Mouse (Mus musculus): ENCODE data around the gene Nacad. TPM values are rescaled to one million over a fixed set of nuclear protein-coding genes. Genes with fewer than 3 reads are reported as not detected.

Nacad gene
- polyA plus RNA-seq, 1 experiment from 2014 or later: 110 TPM

DNA sequence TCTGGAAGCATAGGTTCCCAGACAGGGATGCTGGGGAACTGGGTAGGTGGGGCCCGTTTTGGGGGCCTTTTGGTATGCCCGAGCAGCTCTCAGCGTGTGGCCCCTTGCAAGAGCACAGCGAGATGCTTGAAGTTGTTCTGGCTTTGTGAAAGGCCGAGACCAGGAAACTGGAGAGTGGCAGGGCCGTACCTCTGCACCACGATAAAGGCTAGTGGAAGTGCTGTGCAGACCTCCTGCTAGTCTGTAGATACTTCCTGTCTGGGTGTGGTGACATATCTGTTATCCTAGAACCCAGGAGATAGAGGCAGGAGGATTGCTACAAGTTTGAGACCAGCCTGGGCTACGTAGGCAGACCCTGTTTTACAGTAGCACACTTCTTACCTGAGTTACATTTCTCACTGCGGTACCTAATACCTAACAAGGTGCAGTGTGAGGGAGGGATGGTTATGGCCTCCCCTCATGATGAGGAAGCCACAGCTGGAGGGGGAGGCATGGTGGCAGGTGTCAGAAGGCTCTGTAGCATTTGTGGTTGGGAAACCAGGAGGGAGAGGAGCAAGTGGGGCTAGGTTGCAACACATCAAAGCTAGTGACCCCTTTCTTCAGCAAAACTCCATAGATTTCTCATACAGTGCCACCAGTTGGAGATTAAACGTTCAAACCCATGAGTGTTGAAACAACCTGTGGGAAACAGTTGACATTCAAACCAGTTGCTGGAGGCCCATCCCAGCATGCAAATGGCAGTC lies 14.7 kb downstream of the Nacad start:
- WGBS: 82% methylated on average over 10 of the region's 10 CpGs
- peaks cover 94% of the 10 kb centered on the region for H3K36me3 ChIP-seq

DNA sequence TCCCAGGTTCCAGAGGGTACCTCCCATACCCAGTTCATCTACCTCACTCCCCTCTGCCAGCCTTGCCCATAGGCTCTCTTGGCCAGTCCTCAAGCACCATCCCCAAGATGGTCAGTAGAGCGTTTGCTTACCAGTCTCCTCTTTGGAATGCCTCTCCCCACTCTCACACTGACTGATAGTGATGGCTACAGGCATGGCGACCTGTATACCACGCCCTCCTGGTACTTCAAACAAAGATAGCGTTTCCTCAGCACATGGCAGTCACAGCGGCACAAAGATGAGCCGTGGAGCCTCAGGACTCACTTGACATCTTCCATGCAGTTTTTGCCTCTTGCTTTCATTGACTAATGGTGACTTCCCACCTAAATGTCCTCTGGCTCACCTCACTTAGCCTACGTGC lies 16.0 kb downstream of the Nacad start:
- 92% methylated on average over 7 of the region's 7 CpGs for WGBS
- Histone ChIP-seq H3K4me1 (replicated peaks) (no peaks in the 10 kb centered on the region), H3K4me3 (no peak overlapping the region), H3K4me2 (no peak overlapping the region), H3K36me3 (peaks cover 94% of the 10 kb centered on the region), H3K27me3 (no peaks in the 10 kb centered on the region), H3K9me3 (no peaks in the 10 kb centered on the region), H3K27ac (replicated peaks) (no peak overlapping the region), H3K9ac (no peak overlapping the region)
- ATAC-seq (ENCODE audit: low read depth): no peak

More for the DNA sequence above, 14.7 kb downstream of the Nacad start:
- Histone ChIP-seq H3K9me3 (no peaks in the 10 kb centered on the region), H3K9ac (no peak overlapping the region), H3K27ac (replicated peaks) (no peak overlapping the region), H3K27me3 (no peaks in the 10 kb centered on the region), H3K4me2 (no peak overlapping the region), H3K4me1 (replicated peaks) (no peaks in the 10 kb centered on the region), H3K4me3 (no peak overlapping the region)
- no peak for ATAC-seq (ENCODE audit: low read depth)

DNA sequence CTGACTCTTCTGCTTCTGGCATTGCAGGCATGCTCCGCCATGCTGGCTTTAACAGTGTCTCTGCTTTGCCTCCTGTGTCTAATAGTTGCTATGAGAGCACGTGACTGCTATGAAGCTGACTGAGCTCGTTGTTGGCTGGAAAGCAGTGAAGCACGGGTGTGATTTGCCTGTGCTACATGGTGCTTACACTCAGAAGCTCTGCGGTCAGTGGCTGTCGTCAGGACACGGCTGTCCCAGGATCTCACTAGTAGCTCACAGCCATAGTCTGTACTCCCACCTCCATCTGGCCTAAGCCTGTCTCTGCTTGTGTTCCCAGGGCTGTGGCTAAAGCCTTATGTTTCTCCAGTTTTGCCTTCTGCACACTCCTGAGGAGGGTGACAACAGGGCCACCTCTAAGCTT lies 17.6 kb downstream of the Nacad start:
- H3K4me2 ChIP-seq: no peak overlapping the region
- H3K9ac ChIP-seq: no peak overlapping the region
- 91% methylated on average over 7 of the region's 7 CpGs for WGBS
- H3K9me3 ChIP-seq: no peaks in the 10 kb centered on the region
- H3K36me3 ChIP-seq: peaks cover 84% of the 10 kb centered on the region
- no peaks in the 10 kb centered on the region for H3K27me3 ChIP-seq
- no peak overlapping the region for H3K27ac ChIP-seq (replicated peaks)
- no peak for ATAC-seq (ENCODE audit: low read depth)
- no peaks in the 10 kb centered on the region for H3K4me1 ChIP-seq (replicated peaks)
- no peak overlapping the region for H3K4me3 ChIP-seq

DNA sequence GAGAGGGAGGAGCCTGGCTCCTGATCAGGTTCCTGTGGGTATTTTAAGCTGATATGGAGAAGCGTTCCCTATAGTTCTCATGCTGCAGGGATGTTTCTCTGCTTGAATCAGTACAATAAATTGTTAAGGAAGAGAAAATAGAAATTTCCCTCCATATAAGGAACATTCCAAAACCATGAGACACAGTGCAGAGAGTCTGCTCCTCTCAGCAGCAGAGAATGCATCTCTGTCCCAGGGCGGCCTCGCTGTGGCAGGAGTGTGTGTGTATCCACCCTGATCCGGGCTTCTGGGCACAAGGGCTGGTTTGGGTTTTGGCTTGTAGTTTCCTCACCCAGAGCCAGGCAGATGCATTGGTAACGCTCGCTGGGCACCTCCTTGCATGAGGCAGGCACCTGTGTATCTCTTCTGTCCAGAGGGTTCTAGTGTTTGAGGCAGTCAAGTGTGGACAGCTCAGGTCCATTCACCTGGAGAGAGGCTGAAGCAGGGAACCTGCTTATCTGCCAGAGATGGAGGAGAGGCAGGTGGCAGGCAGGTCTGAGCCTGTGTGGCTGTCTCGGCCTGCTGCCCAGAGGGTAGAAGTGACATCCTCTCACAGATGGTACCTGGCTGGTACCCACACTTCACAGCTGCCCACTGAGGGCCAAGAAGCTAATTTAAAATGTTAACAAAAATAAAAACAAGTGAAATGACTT lies 18.5 kb downstream of the Nacad start:
- Histone ChIP-seq H3K4me2 (no peak overlapping the region), H3K9me3 (no peaks in the 10 kb centered on the region), H3K9ac (no peak overlapping the region), H3K4me1 (replicated peaks) (no peaks in the 10 kb centered on the region), H3K36me3 (peaks cover 79% of the 10 kb centered on the region), H3K27ac (replicated peaks) (no peak overlapping the region), H3K4me3 (no peak overlapping the region), H3K27me3 (no peaks in the 10 kb centered on the region)
- ATAC-seq (ENCODE audit: low read depth): no peak
- 97% methylated on average over 7 of the region's 7 CpGs for WGBS

DNA sequence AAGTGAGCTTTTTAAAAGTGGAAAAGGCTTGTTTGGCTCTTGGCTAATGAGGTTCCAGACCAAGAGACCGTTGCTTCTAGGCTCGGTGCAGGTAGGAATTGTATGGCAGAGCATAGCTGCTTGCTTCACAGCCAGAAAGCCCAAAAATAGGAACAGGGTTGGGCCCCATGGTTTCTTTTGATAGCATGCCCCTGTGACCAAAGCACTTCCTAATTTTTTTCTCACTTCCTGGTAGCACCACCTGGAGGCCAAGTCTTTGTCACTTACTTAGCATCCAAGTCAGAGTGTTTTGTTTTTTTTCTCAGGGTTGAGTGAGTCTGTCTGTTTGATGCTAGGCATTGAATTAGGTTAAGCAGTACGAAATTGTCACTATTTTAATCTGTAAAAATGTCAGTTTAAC lies 19.2 kb downstream of the Nacad start:
- H3K4me2 ChIP-seq: no peak overlapping the region
- 87% methylated on average over 3 of the region's 3 CpGs for WGBS
- H3K9me3 ChIP-seq: no peaks in the 10 kb centered on the region
- no peaks in the 10 kb centered on the region for H3K4me1 ChIP-seq (replicated peaks)
- ATAC-seq (ENCODE audit: low read depth): no peak
- peaks cover 71% of the 10 kb centered on the region for H3K36me3 ChIP-seq
- H3K9ac ChIP-seq: no peak overlapping the region
- H3K4me3 ChIP-seq: no peak overlapping the region
- no peak overlapping the region for H3K27ac ChIP-seq (replicated peaks)
- no peaks in the 10 kb centered on the region for H3K27me3 ChIP-seq

DNA sequence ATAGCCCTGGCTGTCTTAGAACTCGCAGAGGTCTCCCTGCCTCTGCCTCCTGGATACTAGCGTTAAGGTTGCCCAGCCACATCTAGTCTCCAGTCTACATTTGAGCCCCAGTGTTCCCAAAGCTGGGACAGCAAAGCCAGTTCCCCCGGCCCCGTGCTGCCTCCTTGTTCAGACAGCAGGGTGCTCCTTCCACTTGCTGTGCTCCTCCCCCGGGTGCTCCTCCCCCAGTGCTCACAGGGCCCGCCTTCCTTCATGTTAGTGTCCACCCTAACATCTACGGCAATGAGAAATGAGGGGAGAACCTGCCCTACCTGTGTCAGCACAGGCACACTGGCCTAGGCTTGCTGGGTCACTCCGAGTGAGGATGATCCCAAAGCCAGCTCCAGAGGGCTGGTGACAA lies 20.1 kb downstream of the Nacad start:
- Histone ChIP-seq H3K4me1 (replicated peaks) (no peaks in the 10 kb centered on the region), H3K36me3 (peaks cover 62% of the 10 kb centered on the region), H3K9me3 (no peaks in the 10 kb centered on the region), H3K27me3 (no peaks in the 10 kb centered on the region), H3K4me3 (no peak overlapping the region), H3K9ac (no peak overlapping the region), H3K4me2 (no peak overlapping the region), H3K27ac (replicated peaks) (no peak overlapping the region)
- no peak for ATAC-seq (ENCODE audit: low read depth)
- 88% methylated on average over 8 of the region's 8 CpGs for WGBS

DNA sequence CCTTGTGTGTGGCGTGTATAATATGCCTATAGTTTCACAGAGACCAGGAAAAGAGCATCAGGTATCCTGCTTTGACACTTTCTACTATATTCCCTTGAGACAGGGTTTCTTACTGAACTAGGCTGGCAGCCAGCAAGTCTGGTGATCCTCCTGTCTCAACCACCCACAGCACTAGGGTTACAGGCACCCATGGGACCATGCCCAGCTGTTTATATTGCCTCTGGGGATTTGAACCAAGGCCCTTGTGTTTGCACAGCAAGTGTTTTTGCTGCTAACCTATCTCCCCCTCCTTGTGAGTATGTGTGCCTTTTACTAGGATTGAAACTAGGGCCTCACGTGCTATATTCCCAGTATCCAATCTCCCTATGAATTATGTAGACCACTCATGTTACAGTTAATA lies 24.3 kb downstream of the Nacad start:
- no peak for ATAC-seq (ENCODE audit: low read depth)
- Histone ChIP-seq H3K4me1 (replicated peaks) (peaks cover 9% of the 10 kb centered on the region), H3K27me3 (no peaks in the 10 kb centered on the region), H3K9me3 (no peaks in the 10 kb centered on the region), H3K27ac (replicated peaks) (no peak overlapping the region), H3K9ac (no peak overlapping the region), H3K4me2 (no peak overlapping the region), H3K36me3 (peaks cover 29% of the 10 kb centered on the region), H3K4me3 (no peak overlapping the region)
- 86% methylated on average over 2 of the region's 2 CpGs for WGBS

DNA sequence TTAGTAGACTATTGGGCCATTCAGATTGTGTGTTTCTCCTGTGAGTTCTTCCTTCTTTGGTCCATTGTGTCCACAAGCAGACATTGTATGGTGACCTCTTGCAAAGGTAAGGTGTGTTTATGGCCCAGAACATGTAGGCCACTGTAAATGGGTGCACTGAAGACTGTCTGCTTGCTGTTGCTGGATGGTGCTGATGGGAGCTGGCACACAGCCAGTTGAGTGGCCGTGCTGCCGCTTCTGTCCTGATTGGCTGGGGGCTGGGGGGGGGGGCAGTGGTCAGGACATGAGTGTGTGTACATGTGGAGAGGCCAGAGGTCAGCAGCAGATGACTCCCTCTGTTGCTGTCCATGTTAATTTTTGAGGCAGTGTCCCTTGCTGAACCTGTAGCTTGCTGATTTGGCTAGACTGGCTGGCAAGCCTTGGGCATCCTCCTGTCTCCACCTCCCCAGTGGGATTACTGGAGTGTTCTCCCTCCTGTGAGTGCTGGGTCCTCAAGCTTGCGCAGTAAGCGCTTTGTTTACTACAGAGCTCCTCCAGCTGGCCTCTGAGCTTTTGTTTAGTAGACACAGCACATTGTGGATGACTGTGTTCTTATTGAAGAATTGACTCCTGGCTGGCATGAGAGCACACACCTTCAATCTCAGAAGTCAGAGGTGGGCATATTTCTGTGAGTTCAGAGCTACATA lies 25.6 kb downstream of the Nacad start:
- H3K9me3 ChIP-seq: no peaks in the 10 kb centered on the region
- H3K27ac ChIP-seq (replicated peaks): peak overlapping the region; percentile 33; the same call in 1 of the 2 replicates
- H3K27me3 ChIP-seq: no peaks in the 10 kb centered on the region
- no peak for ATAC-seq (ENCODE audit: low read depth)
- WGBS: 60% methylated on average over 4 of the region's 4 CpGs
- no peak overlapping the region for H3K9ac ChIP-seq
- H3K4me3 ChIP-seq: no peak overlapping the region
- H3K36me3 ChIP-seq: peaks cover 25% of the 10 kb centered on the region
- H3K4me1 ChIP-seq (replicated peaks): peaks cover 9% of the 10 kb centered on the region
- no peak overlapping the region for H3K4me2 ChIP-seq

DNA sequence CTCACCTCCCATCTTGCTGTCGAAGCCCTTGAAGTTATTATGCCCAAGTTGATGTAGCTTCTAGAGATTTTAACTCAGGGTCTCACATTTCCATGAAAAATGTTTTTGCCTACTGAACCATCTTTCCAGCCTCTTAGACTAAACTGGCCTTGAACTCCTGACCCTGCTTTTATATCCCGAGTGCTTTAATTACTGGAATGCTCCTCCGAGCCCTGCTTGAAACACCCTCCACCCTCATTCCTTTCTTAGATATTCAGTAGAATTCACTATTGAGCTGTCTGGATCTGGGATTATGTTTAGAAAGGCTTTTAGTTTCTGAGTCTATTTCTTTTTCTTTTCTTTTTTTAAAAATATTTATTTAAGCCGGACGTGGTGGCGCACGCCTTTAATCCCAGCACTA lies 26.5 kb downstream of the Nacad start:
- Histone ChIP-seq H3K9me3 (no peaks in the 10 kb centered on the region), H3K9ac (no peak overlapping the region), H3K27ac (replicated peaks) (no peak overlapping the region), H3K4me1 (replicated peaks) (peaks cover 9% of the 10 kb centered on the region), H3K4me3 (no peak overlapping the region), H3K4me2 (no peak overlapping the region), H3K36me3 (peaks cover 16% of the 10 kb centered on the region), H3K27me3 (no peaks in the 10 kb centered on the region)
- ATAC-seq (ENCODE audit: low read depth): no peak
- 88% methylated on average over 7 of the region's 7 CpGs for WGBS

DNA sequence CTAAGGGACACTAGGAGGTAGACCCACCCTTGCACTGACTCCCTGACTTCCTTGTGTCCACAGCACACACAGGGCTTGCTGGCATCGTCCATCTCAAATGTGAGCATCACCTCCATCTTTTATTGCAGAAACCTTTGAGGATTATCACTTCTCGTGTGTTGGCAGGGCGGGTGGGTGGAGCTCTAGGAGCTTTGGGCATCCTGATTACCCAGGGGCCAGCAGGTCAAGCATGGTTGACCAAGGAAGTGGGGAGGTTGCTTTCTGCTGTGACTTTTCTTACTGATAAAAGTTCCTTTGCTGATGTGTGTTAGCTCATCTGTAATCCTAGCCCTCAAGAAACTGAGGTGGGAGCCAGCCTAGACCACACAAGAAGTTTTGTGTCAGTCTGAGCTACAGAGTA lies 29.7 kb downstream of the Nacad start:
- H3K27me3 ChIP-seq: no peaks in the 10 kb centered on the region
- H3K27ac ChIP-seq (replicated peaks): no peak overlapping the region
- H3K9ac ChIP-seq: no peak overlapping the region
- H3K36me3 ChIP-seq: peaks cover 17% of the 10 kb centered on the region
- H3K4me3 ChIP-seq: no peak overlapping the region
- no peak overlapping the region for H3K4me2 ChIP-seq
- ATAC-seq (ENCODE audit: low read depth): no peak
- H3K4me1 ChIP-seq (replicated peaks): peaks cover 9% of the 10 kb centered on the region
- 93% methylated on average over 3 of the region's 3 CpGs for WGBS
- H3K9me3 ChIP-seq: no peaks in the 10 kb centered on the region

DNA sequence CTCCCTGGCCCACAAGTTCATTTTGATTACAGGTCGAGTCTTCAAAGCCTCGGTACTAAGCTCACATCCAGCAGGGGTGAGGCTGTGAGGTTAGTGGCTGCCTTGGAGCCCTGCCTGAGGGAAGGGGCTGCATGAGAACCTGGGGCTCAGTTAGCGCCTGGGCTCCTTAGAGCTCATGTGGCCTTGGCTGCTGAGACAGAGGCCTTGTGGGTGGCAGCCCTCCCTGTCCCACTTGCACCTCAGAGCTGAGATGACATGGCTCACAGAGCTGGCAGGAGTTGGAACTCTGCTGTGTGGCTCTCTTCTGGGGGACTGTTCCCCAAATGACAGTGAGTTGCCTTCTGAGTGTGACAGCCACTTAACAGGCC lies 36.5 kb downstream of the Nacad start:
- Histone ChIP-seq H3K27ac (replicated peaks) (peak overlapping the region; percentile 79), H3K4me2 (no peak overlapping the region), H3K9ac (peak overlapping the region; percentile 45), H3K36me3 (peaks cover 17% of the 10 kb centered on the region), H3K27me3 (no peaks in the 10 kb centered on the region), H3K4me3 (no peak overlapping the region), H3K4me1 (replicated peaks) (peaks cover 23% of the 10 kb centered on the region), H3K9me3 (no peaks in the 10 kb centered on the region)
- peak; percentile 33; the same call in 1 of the 2 replicates for ATAC-seq (ENCODE audit: low read depth)
- WGBS: 58% methylated on average over 3 of the region's 3 CpGs
